Mouse (Mus musculus) liver, embryonic 18 days (tissue): ENCODE results near the gene Tmem79. TPM values are rescaled to one million over a fixed set of nuclear protein-coding genes. Genes with fewer than 3 reads are reported as not detected.

Experiments used
- polyA plus RNA-seq: library from polyadenylated mRNA; depleted of rRNA; stranded (reverse); fragments of >200 nt; gene quantifications from 2 replicates; pipeline ENCODE4 v1.2.3, GENCODE M21; 2012; rRNA removed

The Tmem79 gene
- 0.58 and 0.64 TPM in 2 replicates for polyA plus RNA-seq

DNA sequence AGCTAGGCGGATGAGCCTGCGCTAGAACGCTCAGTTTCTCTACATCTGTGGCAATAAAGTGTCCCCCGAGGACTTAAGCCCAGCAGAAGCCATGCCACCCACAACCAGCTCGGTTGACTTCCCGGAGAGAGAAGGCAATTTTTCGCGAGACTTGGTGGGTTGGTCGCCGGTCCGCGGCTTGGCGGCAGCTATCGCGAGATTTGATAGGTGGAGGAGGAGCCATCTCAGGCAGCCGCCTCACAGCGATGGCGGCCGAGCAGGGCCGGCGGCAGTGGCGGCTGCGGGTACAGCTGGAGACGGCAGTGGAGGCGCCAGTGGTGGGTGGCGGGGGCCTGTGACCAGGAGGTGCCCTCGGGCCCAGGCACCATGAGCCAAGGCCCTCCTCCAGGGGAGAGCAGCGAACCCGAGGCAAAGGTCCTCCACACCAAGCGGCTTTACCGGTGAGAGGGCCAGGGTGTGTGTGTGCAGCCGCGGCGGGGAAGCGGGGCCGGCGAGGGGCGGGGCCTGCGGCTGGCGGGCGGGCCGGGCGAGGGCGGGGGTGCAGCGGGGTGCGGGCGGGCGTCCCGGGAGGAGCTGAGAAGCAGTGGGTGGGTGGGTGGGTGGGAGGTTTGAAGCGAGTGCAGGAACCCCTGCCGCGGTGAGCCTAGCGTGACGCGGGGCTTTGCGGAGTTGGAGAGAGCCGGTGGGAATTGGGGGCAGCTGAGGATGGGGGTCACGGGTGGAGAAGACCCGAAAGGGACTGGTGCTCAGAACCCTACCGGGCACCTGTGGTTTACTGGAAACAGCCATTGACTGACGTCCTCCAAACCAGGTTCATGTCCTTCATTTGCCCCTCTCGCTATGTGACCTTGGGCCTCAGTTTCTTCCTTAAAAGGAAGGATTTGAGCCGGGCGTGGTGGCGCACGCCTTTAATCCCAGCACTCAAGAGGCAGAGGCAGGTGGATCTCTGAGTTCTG is at the start of gene Tmem79, which contains the start of gene Smg5:
Gene Tmem79 (minus strand): TSS at position 91 of the 956 bp plus-strand sequence.
Gene Smg5 (plus strand): TSS at position 203 of the 956 bp plus-strand sequence.

DNA sequence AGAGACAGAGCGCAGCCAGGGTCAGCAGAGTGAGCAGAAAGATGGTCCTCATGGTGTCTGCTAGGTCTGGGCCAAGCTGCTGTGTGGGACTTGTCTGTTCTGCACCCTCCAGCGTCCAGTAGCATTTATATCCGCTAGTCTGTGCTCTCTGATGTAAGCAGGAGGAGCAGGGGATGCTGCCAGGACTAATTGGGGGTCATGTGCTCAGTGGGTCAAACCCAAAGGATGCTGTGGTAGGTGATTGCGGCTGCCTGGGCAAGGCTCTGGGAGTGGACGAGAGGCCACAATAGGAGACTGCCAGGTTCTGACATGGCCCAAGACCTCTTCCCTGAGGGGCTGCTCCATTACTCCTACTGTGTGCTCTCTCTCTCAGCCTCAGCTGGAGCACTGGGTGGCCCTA is 48.4 kb upstream of the Tmem79 start, which contains the start of gene Bglap:
Gene Bglap (minus strand): TSS at position 101 of the 400 bp plus-strand sequence.

DNA sequence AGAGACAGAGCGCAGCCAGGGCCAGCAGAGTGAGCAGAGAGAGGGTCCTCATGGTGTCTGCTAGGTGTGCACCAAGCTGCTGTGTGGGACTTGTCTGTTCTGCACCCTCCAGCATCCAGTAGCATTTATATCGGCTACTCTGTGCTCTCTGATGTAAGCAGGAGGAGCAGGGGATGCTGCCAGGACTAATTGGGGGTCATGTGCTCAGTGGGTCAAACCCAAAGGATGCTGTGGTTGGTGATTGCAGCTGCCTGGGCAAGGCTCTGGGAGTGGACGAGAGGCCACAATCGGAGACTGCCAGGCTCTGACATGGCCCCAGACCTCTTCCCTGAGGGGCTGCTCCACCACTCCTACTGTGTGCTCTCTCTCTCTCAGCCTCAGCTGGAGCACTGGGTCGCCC is 42.7 kb upstream of the Tmem79 start, which contains the start of gene Bglap2:
Gene Bglap2 (minus strand): TSS at position 101 of the 400 bp plus-strand sequence.

DNA sequence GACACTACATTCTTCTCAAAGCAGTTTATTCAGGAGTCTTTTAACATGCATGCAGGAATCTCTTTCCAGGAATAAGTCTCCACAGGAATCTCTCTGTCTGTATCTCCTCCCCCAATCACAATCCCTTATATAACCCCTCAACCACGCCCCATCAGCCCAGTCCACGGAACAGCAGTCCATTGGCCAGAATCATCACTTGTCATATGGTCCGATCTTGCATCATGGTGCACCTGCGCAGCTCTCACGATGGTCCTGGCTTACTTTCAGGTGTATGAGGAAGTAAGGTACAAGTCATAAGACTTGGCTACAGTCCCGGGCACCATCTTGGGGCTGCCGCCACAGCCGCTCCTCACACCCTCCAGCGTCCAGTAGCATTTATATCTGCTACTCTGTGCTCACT is 36.7 kb upstream of the Tmem79 start, which contains the start of gene Bglap3:
Gene Bglap3 (minus strand): TSS at position 101 of the 400 bp plus-strand sequence.

DNA sequence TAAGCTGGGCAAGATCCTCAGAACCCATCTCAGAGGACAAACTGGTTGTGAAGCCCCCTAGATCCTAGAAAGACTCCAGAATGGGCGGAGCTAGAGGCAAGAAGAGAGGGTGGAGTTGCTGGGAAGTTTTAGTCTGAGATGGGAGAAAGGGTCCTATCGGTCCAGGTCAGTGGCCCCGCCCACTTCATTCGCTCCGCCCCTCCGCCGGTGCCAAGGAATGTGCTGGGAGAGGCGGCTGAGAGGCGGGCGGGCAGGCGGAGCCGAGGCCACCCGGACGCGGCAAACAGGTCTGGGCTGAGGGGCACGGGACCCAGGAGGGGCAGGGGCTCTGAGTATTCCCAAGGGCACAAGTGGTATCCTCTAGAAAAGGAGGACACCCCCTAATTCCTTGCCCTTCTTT is 28.4 kb upstream of the Tmem79 start, which contains the start of gene Paqr6:
Gene Paqr6 (plus strand): TSS at position 248 of the 400 bp plus-strand sequence.

DNA sequence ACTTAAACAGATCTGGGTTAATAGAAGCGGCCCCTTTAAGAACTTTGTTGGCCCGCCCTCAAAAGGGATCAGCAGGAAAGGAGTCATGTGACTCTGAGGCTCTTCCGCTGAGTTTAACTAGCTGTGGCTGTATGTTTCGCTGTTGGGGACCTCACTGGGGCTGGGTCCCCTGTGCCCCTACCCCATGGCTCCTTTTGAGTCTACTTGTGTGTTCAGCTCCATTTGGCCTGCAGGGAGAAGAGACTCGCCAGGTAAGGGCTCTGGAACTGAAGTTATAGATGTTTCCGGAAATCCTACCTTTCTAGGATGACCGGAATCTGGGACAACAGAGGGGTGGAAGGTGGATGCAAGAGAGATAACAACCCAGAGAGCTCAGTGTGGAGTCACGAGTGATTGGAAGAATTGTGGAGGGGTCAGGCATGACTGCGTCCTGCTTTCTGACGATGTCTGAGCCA is 11.0 kb downstream of the Tmem79 start, which contains the start of gene Glmp:
Gene Glmp (plus strand): TSS at position 73 of the 455 bp plus-strand sequence.

DNA sequence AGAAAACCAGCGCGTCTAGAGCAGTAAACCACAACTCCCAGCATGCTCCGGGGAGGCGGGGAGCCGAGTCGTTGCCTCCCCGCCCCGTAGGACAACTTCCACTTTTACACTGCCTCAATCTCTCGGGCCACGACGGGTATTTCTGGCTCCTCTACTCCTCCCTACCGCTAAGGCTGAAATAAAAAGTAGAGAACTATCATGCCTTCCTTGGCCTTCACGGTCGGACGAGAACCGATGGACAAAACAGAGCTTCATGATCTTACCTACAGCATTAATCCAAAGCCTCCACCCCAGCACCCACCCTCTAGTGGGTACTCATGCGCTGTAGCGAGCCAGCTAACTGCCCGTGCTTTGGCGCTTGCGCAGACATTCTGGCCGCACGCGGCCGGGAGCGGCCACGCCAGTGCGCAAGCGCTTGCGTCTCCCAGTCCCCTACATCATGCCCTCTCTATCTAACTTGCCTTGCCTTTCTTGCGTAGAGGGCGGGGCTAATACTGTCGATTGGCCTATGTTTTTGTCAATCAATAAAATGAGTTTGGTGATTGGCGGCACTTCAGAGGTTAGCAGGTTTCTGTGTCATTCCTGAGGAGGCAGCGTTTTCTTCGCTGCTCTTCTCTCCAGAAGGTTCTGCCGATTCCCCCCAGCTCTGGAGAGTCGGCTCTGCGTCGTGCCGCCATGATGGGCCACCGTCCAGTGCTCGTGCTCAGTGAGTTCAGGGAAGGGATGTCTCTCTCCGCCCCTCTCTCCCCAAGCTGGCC is 39.2 kb downstream of the Tmem79 start, which contains the start of the genes Tsacc and Cct3:
Gene Tsacc (minus strand): TSS at position 439 of the 758 bp plus-strand sequence.
Gene Cct3 (plus strand): TSS at position 556 of the 758 bp plus-strand sequence.

DNA sequence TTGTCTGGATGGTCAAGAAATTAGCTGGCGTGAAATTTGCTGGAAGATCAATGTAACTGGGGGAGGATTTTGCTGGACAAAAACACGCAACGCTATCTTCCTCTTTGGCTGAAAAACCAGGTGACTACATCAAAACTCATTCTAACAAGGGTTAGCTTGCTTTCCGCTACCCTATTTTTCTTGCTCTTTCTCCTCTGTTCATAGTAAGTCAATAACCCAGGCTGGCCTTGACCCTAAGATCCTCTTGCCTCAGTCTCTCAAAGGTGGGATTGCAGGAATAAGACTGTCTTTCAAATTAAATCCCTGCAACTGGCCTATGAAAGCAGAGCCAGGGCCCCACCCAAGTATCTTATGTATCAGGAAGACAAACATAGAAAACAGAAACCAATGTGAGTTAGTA is 48.8 kb downstream of the Tmem79 start, which contains the start of gene Gm38392:
Gene Gm38392 (minus strand): TSS at position 101 of the 400 bp plus-strand sequence.

Other genes with a start within 250 kb of the Tmem79 start
- 9.0 and 11.5 TPM in 2 replicates for gene Mef2d, start 193.8 kb downstream of the Tmem79 start, polyA plus RNA-seq
- 1.5 and 1.9 TPM in 2 replicates for gene Rhbg, start 81.4 kb downstream of the Tmem79 start, polyA plus RNA-seq
- 0.08 TPM in 1 of 2 replicates, not detected in the other for gene Gm38392, start 48.9 kb downstream of the Tmem79 start, polyA plus RNA-seq
- gene Tsacc, start 39.1 kb downstream of the Tmem79 start, polyA plus RNA-seq, result 2.2 and 2.4 TPM in 2 replicates
- gene Cct3, start 39.0 kb downstream of the Tmem79 start, polyA plus RNA-seq, result 116 and 118 TPM in 2 replicates
- 43.8 and 50.1 TPM in 2 replicates for gene Glmp, start 11.1 kb downstream of the Tmem79 start, polyA plus RNA-seq
- 22.9 and 25.4 TPM in 2 replicates for gene Smg5, start 112 bp upstream of the Tmem79 start, polyA plus RNA-seq
- 2.5 and 3.6 TPM in 2 replicates for gene Paqr6, start 28.4 kb upstream of the Tmem79 start, polyA plus RNA-seq
- gene Bglap3, start 36.6 kb upstream of the Tmem79 start, polyA plus RNA-seq, result 0.35 and 0.79 TPM in 2 replicates
- not detected in 2 replicates for gene Bglap2, start 42.6 kb upstream of the Tmem79 start, polyA plus RNA-seq
- 0.16 TPM in 1 of 2 replicates, not detected in the other for gene Bglap, start 48.3 kb upstream of the Tmem79 start, polyA plus RNA-seq
- gene Pmf1, start 74.2 kb upstream of the Tmem79 start, polyA plus RNA-seq, result 38.9 and 40.2 TPM in 2 replicates
- 11.4 and 12.7 TPM in 2 replicates for gene Slc25a44, start 89.0 kb upstream of the Tmem79 start, polyA plus RNA-seq
- 30.0 and 30.8 TPM in 2 replicates for gene Sema4a, start 125.0 kb upstream of the Tmem79 start, polyA plus RNA-seq
- gene Lmna, start 173.8 kb upstream of the Tmem79 start, polyA plus RNA-seq, result 37.0 and 37.6 TPM in 2 replicates
- 0.77 and 0.82 TPM in 2 replicates for gene Mex3a, start 196.2 kb upstream of the Tmem79 start, polyA plus RNA-seq
- gene Rab25, start 212.2 kb upstream of the Tmem79 start, polyA plus RNA-seq, result 0.31 and 0.47 TPM in 2 replicates
- 90.5 and 102 TPM in 2 replicates for gene Lamtor2, start 216.9 kb upstream of the Tmem79 start, polyA plus RNA-seq
- 22.9 and 26.9 TPM in 2 replicates for gene Ubqln4, start 217.6 kb upstream of the Tmem79 start, polyA plus RNA-seq
- gene Ssr2, start 239.7 kb upstream of the Tmem79 start, polyA plus RNA-seq, result 240 and 254 TPM in 2 replicates